Mouse (Mus musculus): Measurements from ENCODE around the gene Trap1.

Trap1 gene

GRCm38 (mm10) chr16:4036807-4037206 is 40.8 kb downstream of the Trap1 start, which contains the start of gene Dnase1:
Dnase1 (plus strand) TSS chr16:4036942.
- no peak for DNase-seq (ENCODE audit: low read depth, low spot score)

- DNase-seq (ENCODE audit: low read depth, low spot score), result no peak
Measured at GRCm38 (mm10) chr16:4035575-4035974, 42.1 kb downstream of the Trap1 start.

- DNase-seq (ENCODE audit: low read depth, low spot score), result no peak
Measured at GRCm38 (mm10) chr16:4034476-4034875, 43.2 kb downstream of the Trap1 start.

GRCm38 (mm10) chr16:4033971-4034370 is 43.7 kb downstream of the Trap1 start:
- no peak for DNase-seq (ENCODE audit: low read depth, low spot score)

DNA sequence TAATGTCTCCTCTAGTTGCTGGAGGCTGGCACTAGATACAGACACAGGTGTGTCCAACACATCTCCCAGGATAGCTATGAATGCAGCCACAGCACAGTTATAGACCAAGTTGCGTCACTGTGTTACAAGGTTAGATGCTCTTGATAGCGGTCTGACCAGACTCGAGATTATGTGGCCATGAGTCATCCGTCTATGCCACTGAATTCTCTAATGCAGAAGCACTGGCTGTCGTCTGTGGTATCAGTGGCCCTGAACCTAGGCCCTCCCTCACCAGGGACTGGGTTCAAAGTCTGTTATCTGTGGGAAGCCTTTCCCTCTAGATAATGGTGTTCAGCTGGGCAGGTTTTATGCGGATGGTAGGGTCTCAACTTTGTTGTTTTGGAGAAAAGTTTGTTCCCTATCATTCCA is 45.3 kb downstream of the Trap1 start:
- peak; percentile 30 for DNase-seq (ENCODE audit: low read depth, low spot score)

GRCm38 (mm10) chr16:4031441-4032274 is 46.0 kb downstream of the Trap1 start:
- DNase-seq (ENCODE audit: low read depth, low spot score), result peak; percentile 57

GRCm38 (mm10) chr16:4030501-4030900 is 47.1 kb downstream of the Trap1 start:
- peak; percentile 33 for DNase-seq (ENCODE audit: low read depth, low spot score)

DNA sequence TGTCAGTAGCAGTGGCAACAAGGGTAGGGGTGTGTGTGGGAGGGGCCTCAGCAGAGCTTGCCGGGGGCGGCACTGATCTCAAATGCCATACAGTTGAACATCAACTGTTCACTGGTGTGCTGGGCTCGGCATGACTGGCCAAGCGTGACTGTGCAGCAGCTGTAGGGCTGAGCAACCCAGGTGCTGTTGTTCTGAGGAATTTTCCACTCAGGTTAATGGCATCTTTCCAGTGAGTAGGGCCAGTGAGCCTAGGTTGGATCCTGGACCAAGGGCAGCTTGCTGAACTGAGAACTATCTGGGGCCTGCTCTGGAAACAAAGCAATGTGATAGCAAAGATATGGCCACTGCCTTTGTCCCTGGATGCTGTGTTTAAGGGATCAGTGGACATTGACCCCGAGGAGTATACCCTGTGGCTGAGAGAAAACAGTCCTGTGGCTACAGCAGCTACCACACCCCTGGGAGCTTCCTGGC is 48.2 kb downstream of the Trap1 start:
- DNase-seq (ENCODE audit: low read depth, low spot score), result no peak

GRCm38 (mm10) chr16:4027211-4027610 is 50.4 kb downstream of the Trap1 start:
- no peak for DNase-seq (ENCODE audit: low read depth, low spot score)

GRCm38 (mm10) chr16:4026672-4027071 is 51.0 kb downstream of the Trap1 start:
- DNase-seq (ENCODE audit: low read depth, low spot score), result no peak

- peak; percentile 71 for DNase-seq (ENCODE audit: low read depth, low spot score)
Measured at GRCm38 (mm10) chr16:4022719-4023118, 54.9 kb downstream of the Trap1 start.

DNA sequence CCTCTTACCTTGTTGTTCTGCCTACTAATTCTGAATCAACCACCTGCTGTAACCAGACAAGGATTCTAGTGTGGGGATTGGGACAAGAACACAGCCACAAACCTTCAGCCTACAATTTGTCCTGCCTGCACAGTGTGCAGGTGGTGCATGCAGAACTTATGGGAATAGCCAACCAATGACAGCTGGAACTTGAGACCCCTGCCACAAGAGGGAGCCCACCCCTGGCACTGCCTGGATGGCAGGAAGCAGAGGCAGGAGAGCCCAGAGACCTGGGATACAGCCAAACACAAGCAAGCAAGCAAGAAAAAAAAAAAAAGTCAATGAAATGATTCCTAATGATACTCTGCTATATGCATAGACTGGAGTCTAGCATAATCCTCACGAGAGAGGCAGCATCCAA is 56.4 kb downstream of the Trap1 start:
- DNase-seq (ENCODE audit: low read depth, low spot score), result no peak

DNA sequence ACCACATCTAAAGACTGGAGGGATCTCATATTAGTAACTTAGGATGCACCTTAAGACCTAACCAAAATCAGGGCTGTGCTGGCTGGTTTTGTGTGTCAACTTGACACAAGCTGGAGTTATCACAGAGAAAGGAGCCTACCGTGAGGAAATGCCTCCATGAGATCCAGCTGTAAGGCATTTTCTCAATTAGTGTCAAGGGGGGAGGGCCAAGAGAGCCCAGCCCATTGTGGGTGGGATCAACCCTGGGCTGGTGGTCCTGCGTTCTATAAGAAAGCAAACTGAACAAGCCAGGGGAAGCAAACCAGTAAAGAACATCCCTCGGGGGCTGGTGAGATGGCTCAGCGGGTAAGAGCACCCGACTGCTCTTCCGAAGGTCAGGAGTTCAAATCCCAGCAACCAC is 60.2 kb downstream of the Trap1 start:
- DNase-seq (ENCODE audit: low read depth, low spot score), result peak; percentile 59

DNA sequence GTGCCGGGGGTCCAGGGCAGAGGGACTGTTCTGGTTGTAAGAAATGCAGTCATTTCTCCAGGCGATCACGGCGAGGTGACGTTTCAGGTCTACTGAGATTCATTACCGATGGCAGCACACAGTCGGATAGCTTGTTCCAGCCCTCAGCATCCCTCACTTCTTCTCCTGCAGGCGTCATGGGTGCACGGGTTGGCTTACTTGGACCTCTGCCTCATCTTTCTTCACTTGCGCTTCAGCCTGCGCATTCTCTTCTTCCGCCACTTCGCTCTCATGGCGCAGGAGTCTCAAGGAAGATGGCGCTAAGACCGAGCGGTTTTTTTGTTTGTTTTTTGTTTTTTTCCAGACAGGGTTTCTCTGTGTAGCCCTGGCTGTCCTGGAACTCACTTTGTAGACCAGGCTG is 60.8 kb downstream of the Trap1 start:
- peak; percentile 71 for DNase-seq (ENCODE audit: low read depth, low spot score)

DNA sequence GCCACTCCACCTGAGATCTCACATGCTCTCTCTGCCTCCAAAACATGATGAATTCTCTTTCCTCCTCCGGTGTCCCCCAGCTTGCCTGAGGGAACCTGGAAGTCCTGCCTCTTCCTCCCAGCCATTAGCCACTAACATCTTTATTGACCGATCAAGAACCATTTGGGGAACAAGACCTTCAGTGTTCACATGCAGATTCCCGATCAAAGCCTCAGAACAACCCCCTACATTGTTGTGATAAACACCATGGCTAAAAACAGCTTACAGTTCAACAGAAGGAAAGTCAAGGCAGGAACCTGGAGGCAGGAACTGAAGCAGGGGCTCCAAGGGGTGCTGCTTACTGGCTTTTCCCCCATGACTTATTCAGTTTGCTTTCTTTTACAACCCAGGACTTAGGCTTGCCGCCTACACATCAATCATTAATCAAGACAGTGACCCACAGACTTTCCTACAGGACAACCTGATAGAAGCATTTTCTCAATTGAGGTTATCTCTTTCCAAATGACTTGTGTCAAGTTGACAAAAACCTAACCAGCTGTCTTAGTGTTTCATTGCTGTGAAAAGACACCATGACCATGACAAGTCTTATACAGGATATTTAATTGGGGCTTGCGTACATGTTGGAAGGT is 63.5 kb downstream of the Trap1 start:
- DNase-seq (ENCODE audit: low read depth, low spot score), result peak; percentile 89

GRCm38 (mm10) chr16:4012882-4013570 is 64.6 kb downstream of the Trap1 start:
- no peak for DNase-seq (ENCODE audit: low read depth, low spot score)

DNA sequence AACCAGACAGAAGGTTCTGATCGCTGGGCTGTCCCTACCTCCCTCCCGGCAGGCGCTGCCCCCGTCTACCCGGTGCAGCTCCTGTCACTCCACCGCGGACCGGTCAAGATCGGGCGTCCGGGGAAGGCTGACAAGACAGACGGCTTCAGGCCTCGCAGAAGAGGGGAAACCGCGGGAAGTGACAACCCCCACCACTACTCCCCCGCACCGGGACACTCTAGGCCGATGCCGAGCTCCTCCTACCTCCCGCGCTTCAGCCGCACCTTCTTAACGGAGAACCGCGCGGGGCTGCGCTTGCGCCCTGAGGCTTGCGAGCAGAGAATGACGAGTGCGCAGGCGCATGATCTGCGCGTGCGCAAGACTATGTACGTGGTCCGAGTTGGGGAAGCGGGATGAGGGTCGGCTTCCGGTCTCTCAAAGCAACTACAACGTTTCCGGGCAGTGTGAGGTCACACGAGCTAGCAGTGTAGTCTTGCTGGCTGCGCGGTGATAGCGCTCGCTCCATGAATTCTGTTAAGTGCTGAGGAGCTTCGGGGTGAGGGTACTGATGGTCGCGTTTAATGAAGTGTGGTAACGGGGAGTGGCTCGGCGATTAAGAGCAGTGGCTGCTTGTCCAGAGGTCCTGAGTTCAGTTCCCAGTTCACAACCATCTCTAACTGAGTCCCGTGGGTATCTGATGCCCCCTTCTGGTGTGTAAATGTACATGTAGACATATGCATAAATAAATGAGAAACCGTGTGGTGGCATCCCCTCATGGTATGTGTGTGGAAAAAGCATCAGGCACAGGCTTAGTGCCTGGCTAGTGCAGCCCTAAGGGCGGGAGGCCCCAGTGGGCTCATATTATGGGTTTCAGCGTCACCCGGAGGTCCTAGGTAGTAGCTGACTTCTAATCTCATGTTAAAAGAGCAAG is 73.9 kb downstream of the Trap1 start, which contains the start of gene Slx4:
TSS of gene Slx4 (minus strand) at position 282 of the 910 bp plus-strand sequence.
- peak; percentile 98 for DNase-seq (ENCODE audit: low read depth, low spot score)

All from R1 (cell line).